Mouse (Mus musculus) forebrain, embryonic 10.5 days (tissue): ENCODE results near the gene Ube2e1. TPM values are rescaled to one million over a fixed set of nuclear protein-coding genes. Genes with fewer than 3 reads are reported as not detected.

Source experiments
- DNase-seq: peaks from one replicate; pipeline ENCODE4 v3.0.0-alpha.2; 2017; ENCODE audit warnings: low spot score; ENCODE audit errors: extremely low spot score
- H3K27ac ChIP-seq: fragments of 300-500 bp; sonication (generic); 2 replicates; pipeline ENCODE4 v1.5.1; 2016; ENCODE audit warnings: mild to moderate bottlenecking
- H3K27me3 ChIP-seq: fragments of 300-500 bp; sonication (generic); 2 replicates; pipeline ENCODE4 v1.6.1; 2016; ENCODE audit warnings: mild to moderate bottlenecking; ENCODE audit not compliant: poor library complexity, severe bottlenecking
- H3K36me3 ChIP-seq: fragments of 300-500 bp; sonication (generic); replicated peaks from 2 replicates; pipeline ENCODE4 v1.6.1; 2016; ENCODE audit warnings: mild to moderate bottlenecking, moderate library complexity
- H3K4me1 ChIP-seq: fragments of 300-500 bp; sonication (generic); 2 replicates; pipeline ENCODE4 v1.6.1; 2016
- H3K4me3 ChIP-seq: fragments of 300-500 bp; sonication (generic); 2 replicates; pipeline ENCODE4 v1.5.1; 2016; ENCODE audit warnings: mild to moderate bottlenecking, moderate library complexity
- H3K9me3 ChIP-seq: fragments of 300-500 bp; sonication (generic); 2 replicates; pipeline ENCODE4 v1.6.1; 2016; ENCODE audit warnings: mild to moderate bottlenecking, moderate library complexity
- WGBS: fragments of 180-500 bp; shearing (Covaris S2); methylation state at CpG from one replicate; pipeline ENCODE4 v1.1.7; 2016; 5-methylcytosine and 5-hydroxymethylcytosine counted together
- polyA plus RNA-seq: library from polyadenylated mRNA; unstranded; fragments of >200 nt; fragmentation: Nextera tagmentation; extraction: Ambion mirVana; gene quantifications from 2 replicates; pipeline ENCODE4 v1.2.1, GENCODE M21; 2016

Gene Ube2e1
- polyA plus RNA-seq, result 166 and 172 TPM in 2 replicates

DNA sequence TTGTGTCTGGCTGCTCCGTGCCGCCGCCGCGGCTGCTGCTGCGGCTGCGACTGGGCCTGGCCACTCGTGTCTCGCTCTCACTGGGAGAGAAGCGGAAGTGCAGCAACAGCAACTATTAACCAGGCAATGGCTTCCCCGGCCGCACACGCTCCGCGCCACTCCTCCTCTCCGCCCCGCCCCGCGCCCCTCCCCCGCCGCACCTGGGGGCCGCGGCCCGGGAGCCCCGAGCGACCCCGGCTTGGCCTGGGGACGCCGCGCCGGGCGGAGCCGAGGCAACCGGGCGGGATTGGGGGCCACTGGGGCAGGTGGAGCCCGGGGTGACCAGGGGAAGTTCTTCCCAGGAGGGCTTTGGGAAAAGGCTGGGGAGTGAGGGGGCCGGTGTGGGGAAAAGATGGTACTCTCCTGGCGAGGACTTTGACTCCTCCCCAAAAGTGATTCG, at the start of gene Ube2e1:
Gene Ube2e1 (minus strand): TSS at position 167 of the 439 bp plus-strand sequence.
- Histone ChIP-seq H3K4me1 (peaks cover 33% of the 10 kb centered on the region), H3K36me3 (peaks cover 11% of the 10 kb centered on the region), H3K27me3 (no peaks in the 10 kb centered on the region), H3K27ac (peak within 1 kb of the TSS; percentile 94), H3K4me3 (peak within 1 kb of the TSS; percentile 86), H3K9me3 (no peaks in the 10 kb centered on the region)
- DNase-seq, result peak; percentile 79
- under 1% methylated on average over 36 of the region's 39 CpGs for WGBS

DNA sequence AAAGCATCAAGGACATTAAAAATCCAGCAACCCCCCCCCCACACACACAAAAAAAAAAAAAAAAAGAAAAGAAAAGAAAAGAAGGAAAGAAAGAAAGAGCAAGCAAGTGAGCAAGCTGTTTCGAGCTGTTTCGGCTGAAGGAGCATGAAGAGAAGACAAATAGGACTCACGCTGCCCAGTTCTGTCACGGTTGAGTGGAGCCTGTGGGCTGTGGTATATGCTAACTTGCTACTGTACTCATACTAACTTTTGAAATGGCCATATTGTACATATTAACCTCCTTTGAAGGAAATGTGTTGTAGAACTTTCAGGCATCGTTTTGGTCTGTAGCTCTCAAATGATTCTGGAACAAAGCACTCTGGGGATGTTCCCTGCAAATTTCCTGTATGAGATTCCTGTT, 48.2 kb upstream of the Ube2e1 start:
- Histone ChIP-seq H3K27me3 (no peaks in the 10 kb centered on the region), H3K36me3 (no peaks in the 10 kb centered on the region), H3K27ac (no peak overlapping the region), H3K4me3 (no peak overlapping the region), H3K4me1 (no peaks in the 10 kb centered on the region), H3K9me3 (no peaks in the 10 kb centered on the region)
- 78% methylated on average over 5 of the region's 5 CpGs for WGBS
- DNase-seq, result no peak

DNA sequence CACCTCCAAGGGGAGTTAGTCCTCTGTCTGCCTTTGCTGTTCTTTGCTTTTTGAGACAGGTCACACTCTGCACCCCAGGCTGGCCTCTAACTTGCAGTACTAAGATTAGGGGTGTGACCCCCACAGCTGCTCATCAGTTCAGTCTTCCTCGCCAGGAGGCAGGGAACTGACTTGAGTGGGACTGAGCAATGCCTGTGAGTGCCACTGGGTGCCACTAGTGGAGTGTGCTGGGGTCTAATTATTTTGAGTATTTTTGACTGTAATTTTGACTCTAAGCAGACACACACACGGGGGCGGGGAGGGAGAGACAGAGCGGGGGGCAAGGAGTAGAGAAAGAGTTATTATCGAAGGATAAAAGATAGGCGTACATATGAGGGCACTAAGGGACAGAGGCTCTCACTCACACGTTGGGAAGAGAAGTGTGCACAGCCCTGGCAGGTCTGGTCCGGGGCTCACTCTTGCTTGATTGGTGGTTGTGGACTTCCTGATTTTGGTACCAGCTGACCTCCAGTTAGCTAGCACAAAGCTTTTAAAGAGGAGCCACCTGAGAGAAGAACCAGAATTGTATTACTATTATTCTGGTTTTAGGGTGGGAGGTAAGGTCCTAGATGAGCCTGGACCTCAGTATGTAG, 46.4 kb upstream of the Ube2e1 start:
- Histone ChIP-seq H3K4me3 (no peak overlapping the region), H3K27ac (no peak overlapping the region), H3K4me1 (peaks cover 11% of the 10 kb centered on the region), H3K36me3 (no peaks in the 10 kb centered on the region), H3K27me3 (no peaks in the 10 kb centered on the region), H3K9me3 (no peaks in the 10 kb centered on the region)
- DNase-seq, result no peak
- WGBS, result 74% methylated on average over 8 of the region's 8 CpGs

DNA sequence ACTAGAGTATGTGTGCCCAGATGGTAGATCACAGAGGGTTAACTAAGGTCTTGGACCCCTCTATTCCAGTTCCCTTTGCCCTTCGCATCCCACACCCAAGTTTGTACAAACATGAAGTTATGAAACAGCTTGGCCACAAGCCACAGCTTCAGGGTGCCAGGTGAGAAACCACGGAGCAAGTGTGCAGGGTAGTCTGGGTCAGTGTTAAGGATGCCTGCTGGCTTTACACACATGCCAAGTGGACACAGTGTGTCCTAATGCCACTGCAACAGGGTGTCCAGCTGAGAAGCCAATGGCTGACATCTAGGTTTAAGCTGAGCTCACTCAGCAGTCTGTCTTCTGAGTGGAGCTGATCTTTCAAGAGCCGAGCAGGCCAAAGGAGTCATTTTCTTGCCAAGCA, 44.5 kb upstream of the Ube2e1 start:
- WGBS, result 86% methylated on average over 3 of the region's 3 CpGs
- Histone ChIP-seq H3K36me3 (no peaks in the 10 kb centered on the region), H3K27ac (no peak overlapping the region), H3K27me3 (no peaks in the 10 kb centered on the region), H3K4me3 (no peak overlapping the region), H3K4me1 (peaks cover 11% of the 10 kb centered on the region), H3K9me3 (no peaks in the 10 kb centered on the region)
- no peak for DNase-seq

DNA sequence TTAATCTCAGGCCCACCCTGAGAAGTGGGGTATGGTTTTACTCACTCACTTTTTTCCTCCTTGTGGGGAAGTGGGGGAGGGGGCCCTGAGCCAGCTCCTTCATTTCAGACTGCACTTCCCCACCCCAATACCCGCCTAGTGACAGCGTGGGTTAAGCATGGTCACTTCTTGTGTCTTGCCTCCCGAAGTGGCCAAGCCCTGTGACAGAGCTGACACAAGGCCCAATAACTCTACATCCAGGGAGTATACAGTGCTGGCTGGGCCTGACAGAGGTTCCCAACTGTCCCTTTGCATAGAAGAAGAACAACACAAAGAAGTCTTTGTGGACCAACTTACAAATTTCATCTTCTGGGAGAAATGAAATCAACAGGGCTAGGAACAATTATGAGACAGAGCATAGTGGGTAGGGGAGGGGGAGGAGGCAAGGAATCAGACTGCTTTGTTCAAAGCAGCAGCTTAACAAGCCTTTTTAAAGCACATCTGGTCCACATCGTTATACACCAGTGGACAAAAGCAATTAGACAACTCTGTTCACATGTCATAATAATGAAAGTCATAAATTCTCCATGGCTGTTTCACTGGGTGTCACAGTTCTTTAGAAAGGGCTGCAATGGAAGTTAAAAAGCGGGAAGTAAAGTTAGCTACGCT, 42.2 kb upstream of the Ube2e1 start:
- no peak for DNase-seq
- Histone ChIP-seq H3K36me3 (no peaks in the 10 kb centered on the region), H3K4me3 (no peak overlapping the region), H3K27ac (0 out of 2 replicates have a peak overlapping the region, but pooled peaks have one; percentile 1), H3K9me3 (no peaks in the 10 kb centered on the region), H3K27me3 (no peaks in the 10 kb centered on the region), H3K4me1 (peaks cover 11% of the 10 kb centered on the region)
- 72% methylated on average over 6 of the region's 6 CpGs for WGBS

DNA sequence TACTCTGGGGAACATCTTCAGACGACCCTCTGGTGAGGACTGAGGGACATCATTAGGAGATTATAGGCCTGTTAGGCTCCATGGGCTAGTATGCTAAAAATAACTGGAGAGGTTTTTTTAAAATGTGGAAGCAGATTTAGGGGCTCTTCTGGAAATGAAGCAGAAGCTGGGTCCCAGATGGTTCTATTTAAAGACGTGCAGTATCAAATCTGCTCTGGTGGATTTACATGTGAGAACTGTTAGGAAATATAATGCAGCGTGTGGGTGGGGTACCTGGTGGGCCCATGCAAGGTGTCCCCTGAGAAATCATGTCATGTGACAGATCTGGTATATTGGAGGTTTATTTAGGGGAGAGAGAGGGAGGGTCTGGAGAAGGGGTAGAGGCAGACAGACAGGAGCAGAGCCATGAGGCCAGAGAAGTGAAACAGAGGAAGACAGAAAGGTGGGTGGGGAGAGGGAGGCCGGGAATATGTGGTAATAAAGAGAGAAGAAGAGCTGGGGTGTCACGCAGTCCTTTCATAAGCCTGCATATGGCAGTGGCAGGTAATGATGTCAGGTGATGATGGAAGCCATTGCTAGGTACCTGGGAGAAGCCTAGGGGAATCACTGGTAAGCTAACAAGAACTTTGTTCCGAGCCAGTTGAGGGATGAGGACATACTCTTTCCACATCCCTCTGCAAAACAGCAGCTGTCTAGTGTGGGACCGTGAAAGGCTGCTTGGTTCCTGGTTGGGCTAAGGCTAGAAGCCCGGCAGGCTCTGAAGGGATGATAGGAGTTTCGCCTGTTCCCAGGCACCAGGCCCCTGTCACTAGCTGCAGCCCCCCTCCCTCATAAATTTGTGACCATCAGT, 41.3 kb upstream of the Ube2e1 start:
- 85% methylated on average over 9 of the region's 9 CpGs for WGBS
- 0 out of 2 replicates have a peak overlapping the region, but pooled peaks have one; percentile 1 for H3K27ac ChIP-seq
- H3K4me3 ChIP-seq, result no peak overlapping the region
- H3K36me3 ChIP-seq, result no peaks in the 10 kb centered on the region
- no peak for DNase-seq
- H3K9me3 ChIP-seq, result no peaks in the 10 kb centered on the region
- peaks cover 11% of the 10 kb centered on the region for H3K4me1 ChIP-seq
- H3K27me3 ChIP-seq, result no peaks in the 10 kb centered on the region

DNA sequence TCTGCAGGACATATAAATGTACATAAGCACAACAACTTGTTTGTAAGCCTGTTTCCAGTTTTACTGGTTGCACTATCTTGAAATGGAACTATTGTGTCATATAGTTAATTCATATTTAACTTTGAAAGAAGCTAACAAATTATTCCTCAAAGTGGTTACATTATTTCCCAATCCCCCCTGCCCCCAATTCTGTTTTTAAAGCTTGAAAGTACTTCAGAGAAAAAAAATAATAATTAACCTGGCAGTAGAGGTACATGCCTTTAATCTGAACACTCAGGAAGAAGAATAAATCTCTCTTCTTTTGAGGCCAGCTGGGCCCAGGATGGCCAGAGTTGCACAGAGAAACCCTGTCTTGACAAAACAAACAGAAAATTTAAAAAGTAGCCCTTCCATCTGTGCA, 37.4 kb upstream of the Ube2e1 start:
- Histone ChIP-seq H3K4me3 (no peak overlapping the region), H3K9me3 (no peaks in the 10 kb centered on the region), H3K27me3 (no peaks in the 10 kb centered on the region), H3K36me3 (no peaks in the 10 kb centered on the region), H3K27ac (no peak overlapping the region), H3K4me1 (peaks cover 15% of the 10 kb centered on the region)
- DNase-seq, result no peak

DNA sequence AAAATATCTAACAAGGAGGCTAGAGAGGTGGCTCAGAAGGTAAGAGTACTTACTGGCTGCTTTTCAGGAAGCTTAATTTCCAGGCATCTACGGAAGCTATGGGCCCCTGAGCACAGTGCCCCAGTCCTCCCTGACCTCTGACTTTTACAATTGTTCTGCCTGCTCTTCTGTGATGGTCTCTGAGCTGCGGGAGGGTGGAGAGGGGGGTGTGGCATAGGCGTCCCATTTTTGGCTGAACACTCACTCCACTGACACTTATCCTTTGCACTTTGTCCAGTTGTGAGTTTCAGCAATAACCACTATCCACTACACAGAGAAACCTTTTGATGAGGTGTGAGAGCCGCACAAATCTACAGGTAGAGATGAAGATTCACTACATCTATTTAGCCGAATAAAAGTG, 35.4 kb upstream of the Ube2e1 start:
- H3K9me3 ChIP-seq, result no peaks in the 10 kb centered on the region
- H3K4me1 ChIP-seq, result peaks cover 7% of the 10 kb centered on the region
- no peak overlapping the region for H3K4me3 ChIP-seq
- H3K27ac ChIP-seq, result no peak overlapping the region
- no peaks in the 10 kb centered on the region for H3K27me3 ChIP-seq
- no peaks in the 10 kb centered on the region for H3K36me3 ChIP-seq
- DNase-seq, result no peak
- WGBS, result 48% methylated on average over 5 of the region's 5 CpGs

DNA sequence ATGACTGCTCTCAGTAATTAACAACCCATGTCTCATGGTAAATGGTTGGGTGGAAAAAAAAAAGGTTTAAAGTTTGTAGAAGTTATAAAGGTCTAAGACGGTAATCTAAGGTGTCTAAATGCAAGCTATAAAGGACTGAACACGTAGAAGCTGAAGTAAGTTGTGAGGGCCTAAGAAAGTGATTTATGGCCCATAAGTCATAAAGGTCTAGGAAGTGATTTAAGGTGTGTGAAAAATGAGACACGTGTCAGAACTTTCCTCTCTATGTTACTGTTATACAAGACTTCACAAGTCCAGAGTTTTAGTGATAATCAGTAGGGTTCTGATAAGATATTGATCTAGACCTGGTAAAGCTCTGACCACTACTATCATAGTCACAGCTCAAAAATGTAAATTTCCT, 32.7 kb upstream of the Ube2e1 start:
- Histone ChIP-seq H3K27me3 (no peaks in the 10 kb centered on the region), H3K4me3 (no peak overlapping the region), H3K9me3 (no peaks in the 10 kb centered on the region), H3K4me1 (peaks cover 7% of the 10 kb centered on the region), H3K36me3 (no peaks in the 10 kb centered on the region), H3K27ac (no peak overlapping the region)
- no peak for DNase-seq
- 82% methylated on average over 3 of the region's 3 CpGs for WGBS

DNA sequence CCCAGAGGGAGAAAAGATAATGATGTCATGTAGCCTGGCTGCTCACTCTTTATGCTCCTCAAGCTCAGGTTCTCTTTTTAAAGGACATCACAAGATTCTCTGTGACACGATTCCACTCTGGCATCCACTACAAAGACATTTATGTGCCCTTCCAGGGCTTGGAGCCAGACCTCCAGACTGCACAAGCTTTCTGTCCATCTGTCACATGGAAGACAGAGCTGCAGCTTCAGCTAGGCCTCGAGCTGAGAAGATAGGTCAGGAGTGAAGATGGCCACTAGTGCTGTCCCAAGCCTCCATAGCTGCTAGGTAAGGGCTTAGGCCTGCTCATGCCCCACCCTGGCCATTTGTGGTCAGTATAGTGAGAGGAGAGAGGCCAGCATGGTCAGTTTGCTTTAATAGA, 24.8 kb upstream of the Ube2e1 start:
- H3K36me3 ChIP-seq, result no peaks in the 10 kb centered on the region
- no peak overlapping the region for H3K27ac ChIP-seq
- no peaks in the 10 kb centered on the region for H3K4me1 ChIP-seq
- no peaks in the 10 kb centered on the region for H3K27me3 ChIP-seq
- 73% methylated on average over 2 of the region's 2 CpGs for WGBS
- no peak overlapping the region for H3K4me3 ChIP-seq
- no peak for DNase-seq
- no peaks in the 10 kb centered on the region for H3K9me3 ChIP-seq

DNA sequence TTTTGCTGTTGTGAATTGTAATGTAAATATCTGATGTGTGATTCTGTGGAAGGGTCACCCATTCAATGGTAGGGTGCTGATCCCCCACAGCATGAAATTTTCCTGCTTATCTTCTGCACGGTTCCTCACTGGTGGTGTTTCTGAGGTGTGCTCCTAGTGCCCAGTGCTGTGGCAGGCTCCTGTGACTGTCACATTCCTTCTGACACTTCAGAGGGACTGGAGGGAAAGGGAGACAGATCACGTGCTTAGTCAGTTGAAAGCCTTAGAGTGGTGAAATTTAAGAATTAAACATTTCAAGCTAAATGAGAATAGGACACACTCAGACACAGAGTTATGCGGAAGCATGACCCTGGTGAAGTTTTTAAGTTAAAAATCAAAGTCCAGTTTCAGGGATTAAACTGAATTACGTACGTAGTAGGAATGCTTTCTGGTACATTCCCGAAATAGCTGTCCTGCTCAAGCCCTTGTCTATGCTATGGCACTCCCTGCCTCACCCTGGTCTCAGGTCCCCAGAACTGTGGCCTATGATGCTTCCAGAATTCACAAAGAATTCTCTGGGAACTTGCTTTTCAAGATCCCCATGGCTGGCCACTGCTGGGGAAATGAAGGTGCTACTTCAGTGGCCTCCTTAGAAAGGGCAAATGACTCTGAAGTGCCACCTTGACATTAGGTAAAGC, 24.0 kb upstream of the Ube2e1 start:
- 82% methylated on average over 6 of the region's 6 CpGs for WGBS
- DNase-seq, result no peak
- H3K27ac ChIP-seq, result no peak overlapping the region
- H3K4me1 ChIP-seq, result peaks cover 4% of the 10 kb centered on the region; the same call in 1 of the 2 replicates
- H3K4me3 ChIP-seq, result no peak overlapping the region
- no peaks in the 10 kb centered on the region for H3K9me3 ChIP-seq
- H3K27me3 ChIP-seq, result no peaks in the 10 kb centered on the region
- H3K36me3 ChIP-seq, result no peaks in the 10 kb centered on the region

DNA sequence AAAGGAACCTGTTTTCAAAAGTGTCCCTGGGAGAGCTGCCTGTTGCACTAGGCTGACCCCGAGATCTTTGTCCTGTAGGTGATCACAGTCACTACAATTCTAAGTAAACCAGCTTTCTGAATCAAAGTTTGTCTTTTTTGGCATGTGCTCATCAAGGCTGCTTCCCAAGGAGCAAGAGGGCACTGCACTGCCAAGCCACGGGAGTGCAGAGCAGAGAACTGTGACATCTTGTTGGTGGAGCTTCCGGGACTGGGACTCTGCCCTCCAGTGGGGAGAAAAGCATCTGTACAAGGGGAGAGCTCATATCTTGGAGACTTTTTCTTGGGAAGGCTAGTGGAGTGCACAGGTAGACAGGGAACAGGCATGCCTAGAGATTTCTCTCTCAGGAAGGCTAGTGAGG, 21.9 kb upstream of the Ube2e1 start:
- Histone ChIP-seq H3K4me1 (peaks cover 4% of the 10 kb centered on the region; the same call in 1 of the 2 replicates), H3K27me3 (no peaks in the 10 kb centered on the region), H3K36me3 (no peaks in the 10 kb centered on the region), H3K9me3 (no peaks in the 10 kb centered on the region), H3K4me3 (no peak overlapping the region), H3K27ac (no peak overlapping the region)
- 68% methylated on average over 3 of the region's 3 CpGs for WGBS
- no peak for DNase-seq
